Mouse (Mus musculus) kidney, adult 2 months (tissue): ENCODE results near the gene Lect2.

Experiments used
- CTCF ChIP-seq: fragments of 200-500 bp; conservative IDR thresholded peaks from 2 replicates; pipeline ENCODE4 v1.5.1; 2011; ENCODE audit warnings: low read depth, mild to moderate bottlenecking, control low read depth, low read length, moderate library complexity, mixed read lengths; ENCODE audit not compliant: insufficient read depth, insufficient read length
- POLR2A ChIP-seq: fragments of 200-500 bp; IDR thresholded peaks from one replicate; pipeline ENCODE4 v1.6.1; 2011; ENCODE audit warnings: low read depth, low read length, control low read depth

DNA sequence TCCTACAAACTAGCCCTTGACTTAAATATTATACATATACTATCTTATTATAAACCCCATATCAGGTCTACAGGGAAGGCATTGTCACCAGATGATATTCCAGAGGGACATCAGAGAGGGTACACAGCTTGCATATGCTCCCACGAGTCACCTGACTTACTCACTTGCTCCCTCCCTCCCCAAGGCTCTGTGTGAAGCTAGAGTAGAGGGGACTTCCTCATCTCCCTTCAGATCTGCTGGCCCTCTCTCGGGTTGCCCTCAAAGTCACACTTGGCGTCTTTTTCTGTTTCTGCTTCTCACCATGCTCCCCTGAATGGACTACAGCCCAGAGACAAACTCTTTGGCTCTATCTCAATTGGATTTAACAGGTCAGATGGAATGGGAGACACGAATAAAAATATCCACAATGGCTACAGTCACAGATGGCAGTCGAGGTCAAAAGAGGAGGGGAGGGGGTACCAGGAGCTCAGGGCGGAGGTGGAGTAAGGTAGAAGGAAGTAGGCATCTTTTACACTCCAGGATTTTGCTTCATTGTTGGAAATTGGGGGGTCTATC is 46.4 kb downstream of the Lect2 start:
- no peak for TF ChIP-seq POLR2A
- TF ChIP-seq CTCF, result no peak
